Mouse (Mus musculus) spleen, postnatal 36 days (tissue): ENCODE results near the gene Arid1b.
"Not testable (repeated sequence)": the region's sequence is repeated elsewhere in the genome, so short reads cannot be mapped to it uniquely, and the experiment has no call there.

ENCODE experiments used
- DNase-seq, 2 experiments: peaks; one replicate each; pipeline ENCODE4 v3.0.0; 2022; ENCODE audit warnings: low spot score in 2 of 2, mixed read lengths in 1 of 2

The Arid1b gene

GRCm38 (mm10) chr17:5088241-5088640 is 94.1 kb downstream of the Arid1b start:
- DNase-seq = not testable (repeated sequence)

GRCm38 (mm10) chr17:5088822-5089221 is 94.7 kb downstream of the Arid1b start:
- DNase-seq = no peak

- DNase-seq = peak; percentile 35 to 51
Observed at GRCm38 (mm10) chr17:5089541-5089940, 95.4 kb downstream of the Arid1b start.

GRCm38 (mm10) chr17:5091490-5091889 is 97.4 kb downstream of the Arid1b start:
- peak; percentile 71 to 72 for DNase-seq

GRCm38 (mm10) chr17:5091934-5092333 is 97.8 kb downstream of the Arid1b start:
- DNase-seq = no peak

GRCm38 (mm10) chr17:5093343-5093742 is 99.2 kb downstream of the Arid1b start:
- not testable (repeated sequence) for DNase-seq

- no peak for DNase-seq
Observed at GRCm38 (mm10) chr17:5094636-5095035, 100.5 kb downstream of the Arid1b start.

- DNase-seq = no peak
Observed at GRCm38 (mm10) chr17:5095741-5096140, 101.6 kb downstream of the Arid1b start.

GRCm38 (mm10) chr17:5097046-5097445 is 102.9 kb downstream of the Arid1b start:
- no peak for DNase-seq

GRCm38 (mm10) chr17:5097545-5098475 is 103.7 kb downstream of the Arid1b start:
- no peak for DNase-seq

- no peak for DNase-seq
Observed at GRCm38 (mm10) chr17:5098727-5099126, 104.6 kb downstream of the Arid1b start.

- DNase-seq = peak; percentile 42 to 67
Observed at GRCm38 (mm10) chr17:5099238-5099637, 105.1 kb downstream of the Arid1b start.

- no peak for DNase-seq
Observed at GRCm38 (mm10) chr17:5101157-5101556, 107.0 kb downstream of the Arid1b start.

- DNase-seq = no peak
Observed at GRCm38 (mm10) chr17:5101887-5102286, 107.8 kb downstream of the Arid1b start.

GRCm38 (mm10) chr17:5105746-5106145 is 111.6 kb downstream of the Arid1b start:
- no peak for DNase-seq

- DNase-seq = no peak
Observed at GRCm38 (mm10) chr17:5106263-5107195, 112.4 kb downstream of the Arid1b start.

GRCm38 (mm10) chr17:5107501-5107900 is 113.4 kb downstream of the Arid1b start:
- no peak for DNase-seq

- no peak for DNase-seq
Observed at GRCm38 (mm10) chr17:5108022-5108421, 113.9 kb downstream of the Arid1b start.

GRCm38 (mm10) chr17:5108546-5109142 is 114.5 kb downstream of the Arid1b start:
- no peak for DNase-seq

- no peak for DNase-seq
Observed at GRCm38 (mm10) chr17:5109343-5109742, 115.2 kb downstream of the Arid1b start.

- DNase-seq = no peak
Observed at GRCm38 (mm10) chr17:5110159-5110558, 116.0 kb downstream of the Arid1b start.

GRCm38 (mm10) chr17:5110981-5111380 is 116.8 kb downstream of the Arid1b start:
- DNase-seq = not testable (repeated sequence)
